Mouse (Mus musculus): Measurements from ENCODE around the gene Srsf2. TPM values are rescaled to one million over a fixed set of nuclear protein-coding genes. Genes with fewer than 3 reads are reported as not detected.
A peak's percentile ranks its signal among the peaks of the same experiment; 100 is the strongest.

The Srsf2 gene
- polyA plus RNA-seq, 1 experiment from 2014 or later: 663 TPM

DNA sequence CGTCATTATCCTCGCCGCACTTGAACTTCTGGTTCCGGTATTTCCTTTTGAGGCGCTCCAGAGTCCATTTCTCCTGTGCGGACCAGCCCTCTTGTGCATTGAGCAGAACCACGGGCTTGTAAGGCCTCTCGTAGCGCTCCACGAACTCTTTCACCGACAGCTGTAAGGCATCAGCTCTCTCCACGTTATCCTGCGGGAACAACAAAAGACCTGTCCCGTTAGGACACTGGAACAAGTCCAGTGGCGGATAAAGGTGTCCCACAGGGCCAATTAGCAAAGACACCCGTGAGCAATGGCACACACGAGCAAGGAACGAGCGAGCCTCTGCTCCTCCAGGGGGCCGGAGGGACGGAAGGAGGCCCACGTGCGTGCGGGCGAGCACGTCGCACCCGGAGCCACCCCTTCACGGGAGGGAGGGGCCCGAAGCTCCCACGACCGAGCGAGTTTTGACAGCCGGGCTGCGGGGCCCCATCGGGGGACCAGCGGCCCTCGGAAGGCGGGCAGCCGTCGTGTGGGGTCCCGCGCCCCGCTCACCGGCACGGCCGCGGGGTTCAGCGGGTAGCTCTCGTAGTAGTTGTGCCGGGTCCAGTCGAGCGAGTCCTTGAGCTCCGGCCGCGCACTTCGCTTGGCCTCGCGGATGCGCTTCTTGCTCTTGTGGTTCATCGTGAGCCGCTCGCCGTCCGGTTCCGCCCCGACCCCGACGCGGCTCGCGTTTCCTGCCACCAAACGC, 10.2 kb downstream of the Srsf2 start:
- peaks cover 23% of the 10 kb centered on the region for H3K4me1 ChIP-seq (ENCODE audit: control insufficient read depth, insufficient read depth, low read length)
- H3K27ac ChIP-seq (replicated peaks; ENCODE audit: low read depth, low read length): peak overlapping the region; percentile 97
- ATAC-seq (ENCODE audit: low read depth) (peak; percentile 68), DNase-seq (ENCODE audit: low spot score) (peak; percentile 89)
- H3K27me3 ChIP-seq (replicated peaks; ENCODE audit: control insufficient read depth, insufficient read depth, low read length): no peaks in the 10 kb centered on the region
- no peaks in the 10 kb centered on the region for H3K9me3 ChIP-seq (ENCODE audit: control insufficient read depth, low read length)
- H3K4me3 ChIP-seq (ENCODE audit: low read depth, low read length): peak overlapping the region; percentile 74
- peaks cover 42% of the 10 kb centered on the region for H3K36me3 ChIP-seq (ENCODE audit: control insufficient read depth, insufficient read depth, low read length)
- peak overlapping the region; percentile 60 for H3K4me2 ChIP-seq (ENCODE audit: low read depth, low read length)
- H3K9ac ChIP-seq (ENCODE audit: low read depth, low read length): peak overlapping the region; percentile 84
- WGBS: under 1% methylated on average over 32 of the region's 73 CpGs

- Histone ChIP-seq H3K4me2 (ENCODE audit: low read depth, low read length) (peak overlapping the region; percentile 60), H3K9me3 (ENCODE audit: control insufficient read depth, low read length) (no peaks in the 10 kb centered on the region), H3K4me3 (ENCODE audit: low read depth, low read length) (peak overlapping the region; percentile 74), H3K36me3 (ENCODE audit: control insufficient read depth, insufficient read depth, low read length) (peaks cover 55% of the 10 kb centered on the region), H3K4me1 (ENCODE audit: control insufficient read depth, insufficient read depth, low read length) (peaks cover 23% of the 10 kb centered on the region), H3K27ac (replicated peaks; ENCODE audit: low read depth, low read length) (no peak overlapping the region), H3K27me3 (replicated peaks; ENCODE audit: control insufficient read depth, insufficient read depth, low read length) (no peaks in the 10 kb centered on the region), H3K9ac (ENCODE audit: low read depth, low read length) (peak overlapping the region; percentile 36; the same call in 1 of the 2 replicates)
- ATAC-seq (ENCODE audit: low read depth): no peak
- DNase-seq (ENCODE audit: low spot score): no peak
- WGBS: 72% methylated on average over 4 of the region's 4 CpGs
These were observed 12.1 kb downstream of the Srsf2 start for GRCm38 (mm10) chr11:116840748-116841147.

- peaks cover 67% of the 10 kb centered on the region for H3K36me3 ChIP-seq (ENCODE audit: control insufficient read depth, insufficient read depth, low read length)
- H3K4me2 ChIP-seq (ENCODE audit: low read depth, low read length): peak overlapping the region; percentile 60; the same call in 1 of the 2 replicates
- no peaks in the 10 kb centered on the region for H3K27me3 ChIP-seq (replicated peaks; ENCODE audit: control insufficient read depth, insufficient read depth, low read length)
- DNase-seq (ENCODE audit: low spot score) (no peak), ATAC-seq (ENCODE audit: low read depth) (no peak)
- no peak overlapping the region for H3K4me3 ChIP-seq (ENCODE audit: low read depth, low read length)
- H3K4me1 ChIP-seq (ENCODE audit: control insufficient read depth, insufficient read depth, low read length): peaks cover 23% of the 10 kb centered on the region
- no peak overlapping the region for H3K27ac ChIP-seq (replicated peaks; ENCODE audit: low read depth, low read length)
- peak overlapping the region; percentile 14; the same call in 1 of the 2 replicates for H3K9ac ChIP-seq (ENCODE audit: low read depth, low read length)
- 83% methylated on average over 7 of the region's 7 CpGs for WGBS
- H3K9me3 ChIP-seq (ENCODE audit: control insufficient read depth, low read length): no peaks in the 10 kb centered on the region
These were observed 13.3 kb downstream of the Srsf2 start for GRCm38 (mm10) chr11:116839601-116840000.

DNA sequence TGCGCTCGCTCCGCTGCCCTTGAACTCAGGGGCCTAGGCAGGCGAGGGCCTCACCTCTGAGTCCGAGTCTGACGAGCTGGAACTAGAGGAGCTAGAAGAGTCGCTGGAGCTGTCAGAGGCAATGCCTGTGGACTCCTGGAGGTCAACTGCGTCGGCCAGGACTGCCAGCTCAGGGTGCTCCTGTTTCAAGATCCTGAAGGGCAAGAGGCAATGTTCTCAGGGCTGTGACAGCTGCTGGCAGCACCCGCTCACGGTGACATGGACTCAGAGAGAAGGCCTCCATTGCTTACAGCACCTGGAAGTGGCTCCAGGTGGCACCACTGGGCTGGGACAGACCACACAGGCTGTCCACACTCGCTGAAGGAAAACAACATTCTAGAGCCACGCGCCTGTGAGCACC, 14.0 kb downstream of the Srsf2 start:
- H3K9me3 ChIP-seq (ENCODE audit: control insufficient read depth, low read length): no peaks in the 10 kb centered on the region
- no peak overlapping the region for H3K4me2 ChIP-seq (ENCODE audit: low read depth, low read length)
- no peak overlapping the region for H3K4me3 ChIP-seq (ENCODE audit: low read depth, low read length)
- no peak overlapping the region for H3K9ac ChIP-seq (ENCODE audit: low read depth, low read length)
- H3K27ac ChIP-seq (replicated peaks; ENCODE audit: low read depth, low read length): no peak overlapping the region
- ATAC-seq (ENCODE audit: low read depth): no peak
- peaks cover 74% of the 10 kb centered on the region for H3K36me3 ChIP-seq (ENCODE audit: control insufficient read depth, insufficient read depth, low read length)
- no peaks in the 10 kb centered on the region for H3K27me3 ChIP-seq (replicated peaks; ENCODE audit: control insufficient read depth, insufficient read depth, low read length)
- WGBS: 81% methylated on average over 14 of the region's 14 CpGs
- H3K4me1 ChIP-seq (ENCODE audit: control insufficient read depth, insufficient read depth, low read length): peaks cover 18% of the 10 kb centered on the region
- DNase-seq (ENCODE audit: low spot score): no peak

DNA sequence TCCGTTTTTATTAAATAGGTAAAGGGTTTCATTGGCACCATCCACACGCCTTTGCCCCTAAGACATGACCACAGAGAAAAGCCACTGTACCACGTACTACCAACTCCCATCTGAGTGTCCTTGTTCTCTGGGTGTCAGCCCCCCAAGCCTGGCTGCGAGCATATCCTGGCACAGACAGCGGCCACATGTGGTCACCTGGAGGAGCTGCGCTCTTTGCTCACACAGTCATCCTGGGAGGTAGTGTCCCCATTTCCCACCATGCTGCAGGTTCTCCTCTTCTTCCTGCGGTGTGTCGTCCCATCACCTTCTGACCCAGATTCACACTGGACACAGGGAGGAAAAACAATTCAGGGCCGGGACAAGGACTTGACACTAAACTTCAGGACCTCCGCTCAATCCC, 15.5 kb downstream of the Srsf2 start:
- Histone ChIP-seq H3K9ac (ENCODE audit: low read depth, low read length) (no peak overlapping the region), H3K27me3 (replicated peaks; ENCODE audit: control insufficient read depth, insufficient read depth, low read length) (no peaks in the 10 kb centered on the region), H3K27ac (replicated peaks; ENCODE audit: low read depth, low read length) (no peak overlapping the region), H3K9me3 (ENCODE audit: control insufficient read depth, low read length) (no peaks in the 10 kb centered on the region), H3K4me1 (ENCODE audit: control insufficient read depth, insufficient read depth, low read length) (peaks cover 18% of the 10 kb centered on the region), H3K4me3 (ENCODE audit: low read depth, low read length) (no peak overlapping the region), H3K4me2 (ENCODE audit: low read depth, low read length) (no peak overlapping the region), H3K36me3 (ENCODE audit: control insufficient read depth, insufficient read depth, low read length) (peaks cover 86% of the 10 kb centered on the region)
- WGBS: 94% methylated on average over 10 of the region's 10 CpGs
- ATAC-seq (ENCODE audit: low read depth): no peak
- no peak for DNase-seq (ENCODE audit: low spot score)

DNA sequence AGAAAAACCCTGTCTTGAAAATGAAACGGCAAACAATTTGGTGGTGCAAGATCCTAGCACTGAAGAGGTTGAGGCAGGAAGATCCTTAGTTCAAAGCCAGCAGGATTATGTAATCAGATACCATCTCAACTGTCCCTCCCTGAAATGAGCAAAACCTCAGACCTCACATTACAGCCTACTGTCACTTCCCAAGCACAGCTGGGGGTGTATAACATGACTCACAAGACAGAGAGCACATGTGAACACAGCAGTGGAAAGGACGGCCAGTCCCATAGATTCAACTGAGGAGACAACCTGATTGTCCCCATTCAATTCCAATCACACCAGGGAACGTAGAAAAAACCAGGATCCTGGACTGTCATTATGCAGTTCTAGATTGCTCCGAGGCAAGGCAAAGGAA, 16.6 kb downstream of the Srsf2 start:
- Histone ChIP-seq H3K4me3 (ENCODE audit: low read depth, low read length) (no peak overlapping the region), H3K27me3 (replicated peaks; ENCODE audit: control insufficient read depth, insufficient read depth, low read length) (no peaks in the 10 kb centered on the region), H3K36me3 (ENCODE audit: control insufficient read depth, insufficient read depth, low read length) (peaks cover 91% of the 10 kb centered on the region), H3K4me1 (ENCODE audit: control insufficient read depth, insufficient read depth, low read length) (peaks cover 13% of the 10 kb centered on the region), H3K27ac (replicated peaks; ENCODE audit: low read depth, low read length) (no peak overlapping the region), H3K9ac (ENCODE audit: low read depth, low read length) (no peak overlapping the region), H3K9me3 (ENCODE audit: control insufficient read depth, low read length) (no peaks in the 10 kb centered on the region), H3K4me2 (ENCODE audit: low read depth, low read length) (no peak overlapping the region)
- ATAC-seq (ENCODE audit: low read depth) (no peak), DNase-seq (ENCODE audit: low spot score) (no peak)
- 88% methylated on average over 4 of the region's 4 CpGs for WGBS

GRCm38 (mm10) chr11:116834954-116835353, 17.9 kb downstream of the Srsf2 start:
- no peak for ATAC-seq (ENCODE audit: low read depth)
- H3K27ac ChIP-seq (replicated peaks; ENCODE audit: low read depth, low read length): no peak overlapping the region
- no peak overlapping the region for H3K4me3 ChIP-seq (ENCODE audit: low read depth, low read length)
- no peaks in the 10 kb centered on the region for H3K4me1 ChIP-seq (ENCODE audit: control insufficient read depth, insufficient read depth, low read length)
- no peak overlapping the region for H3K4me2 ChIP-seq (ENCODE audit: low read depth, low read length)
- 91% methylated on average over 1 of the region's 1 CpGs for WGBS
- no peaks in the 10 kb centered on the region for H3K9me3 ChIP-seq (ENCODE audit: control insufficient read depth, low read length)
- DNase-seq (ENCODE audit: low spot score): no peak
- H3K36me3 ChIP-seq (ENCODE audit: control insufficient read depth, insufficient read depth, low read length): peaks cover 81% of the 10 kb centered on the region
- H3K9ac ChIP-seq (ENCODE audit: low read depth, low read length): no peak overlapping the region
- no peaks in the 10 kb centered on the region for H3K27me3 ChIP-seq (replicated peaks; ENCODE audit: control insufficient read depth, insufficient read depth, low read length)

DNA sequence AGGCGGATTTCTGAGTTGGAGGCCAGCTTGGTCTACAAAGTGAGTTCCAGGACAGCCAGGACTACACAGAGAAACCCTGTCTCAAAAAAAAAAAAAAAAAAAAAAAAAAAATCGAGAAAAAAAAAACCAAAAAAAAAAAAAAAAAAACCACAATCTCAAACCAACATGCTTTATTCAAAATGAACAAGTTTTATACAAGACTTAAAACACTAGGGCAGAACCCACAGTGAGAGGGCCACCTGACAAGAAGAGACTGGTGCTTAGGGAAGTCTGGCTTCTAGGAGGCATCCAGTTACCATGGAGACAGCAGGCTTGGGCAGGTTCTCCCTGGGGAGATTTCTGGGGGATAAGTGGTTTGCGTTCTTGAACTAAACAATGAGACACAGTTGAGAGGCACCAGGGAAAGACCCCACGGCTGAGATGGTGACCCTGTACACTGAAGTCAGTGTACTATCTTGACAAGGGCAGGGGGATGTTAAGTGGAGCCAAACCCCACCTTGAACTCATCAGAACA, 20.7 kb downstream of the Srsf2 start:
- Histone ChIP-seq H3K27me3 (replicated peaks; ENCODE audit: control insufficient read depth, insufficient read depth, low read length) (no peaks in the 10 kb centered on the region), H3K36me3 (ENCODE audit: control insufficient read depth, insufficient read depth, low read length) (peaks cover 53% of the 10 kb centered on the region), H3K27ac (replicated peaks; ENCODE audit: low read depth, low read length) (no peak overlapping the region), H3K4me1 (ENCODE audit: control insufficient read depth, insufficient read depth, low read length) (peaks cover 6% of the 10 kb centered on the region; the same call in 1 of the 2 replicates), H3K4me2 (ENCODE audit: low read depth, low read length) (no peak overlapping the region), H3K4me3 (ENCODE audit: low read depth, low read length) (no peak overlapping the region), H3K9ac (ENCODE audit: low read depth, low read length) (no peak overlapping the region), H3K9me3 (ENCODE audit: control insufficient read depth, low read length) (no peaks in the 10 kb centered on the region)
- DNase-seq (ENCODE audit: low spot score) (peak; percentile 90), ATAC-seq (ENCODE audit: low read depth) (peak; percentile 35; the same call in 1 of the 2 replicates)
- WGBS: 18% methylated on average over 4 of the region's 4 CpGs
